Mouse (Mus musculus) liver, postnatal 0 days (tissue): ENCODE measurements around the gene Sae1.

Experiments
- CTCF ChIP-seq: sonication (generic); IDR thresholded peaks from 2 replicates; pipeline ENCODE4 v1.5.1; 2016; ENCODE audit warnings: antibody characterized with exemption, low read depth
- EP300 ChIP-seq: IDR thresholded peaks from 2 replicates; pipeline ENCODE4 v1.6.1; 2016; ENCODE audit warnings: antibody characterized with exemption, low read depth, mild to moderate bottlenecking

GRCm38 (mm10) chr7:16295321-16295900 is 92.2 kb downstream of the Sae1 start:
- TF ChIP-seq CTCF, result no peak; the same call in 1 of the 2 replicates
- no peak for TF ChIP-seq EP300
